Comparison of ENCODE assay signal across 7 mouse cellular contexts in the genomic region with DNA sequence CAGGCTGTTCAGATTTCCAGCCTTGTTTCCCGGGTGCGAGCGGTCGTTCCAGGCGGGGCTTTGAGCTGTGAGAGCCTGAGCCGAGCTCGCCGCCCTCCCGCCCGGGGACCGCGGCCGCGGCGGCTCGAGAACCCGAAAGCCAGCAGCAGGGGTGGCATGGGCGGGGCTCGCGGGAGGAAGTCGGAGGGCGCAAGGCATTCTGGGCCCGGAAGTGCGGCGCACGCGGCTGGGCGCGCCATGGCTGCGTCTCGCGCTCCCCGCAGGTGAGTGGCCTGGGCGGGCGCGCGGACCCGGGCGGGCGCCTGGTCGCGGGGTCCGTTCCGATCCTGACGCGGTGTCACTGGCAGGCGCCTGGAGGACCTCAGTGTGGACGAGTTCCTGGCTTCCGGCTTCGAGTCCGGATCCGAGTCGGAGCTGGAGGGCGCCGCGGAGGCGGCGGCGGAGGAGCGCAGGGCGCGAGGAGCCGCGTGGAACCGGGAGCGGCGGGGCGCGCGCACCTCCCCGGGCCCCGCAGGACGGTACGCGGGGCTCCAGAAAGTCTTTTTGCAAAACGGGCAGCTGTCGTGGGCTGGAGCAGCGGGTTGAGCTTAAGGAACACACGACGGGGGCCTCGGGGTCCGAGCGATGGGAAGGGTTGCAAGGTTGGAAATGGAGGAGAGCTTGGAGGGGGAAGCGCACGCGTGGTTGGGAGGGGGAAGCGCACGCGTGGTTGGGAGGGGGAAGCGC. TPM values are rescaled to one million over a fixed set of nuclear protein-coding genes. Genes with fewer than 3 reads are reported as not detected.
DNase-seq lines count a peak whose midpoint lies in the region; ATAC-seq lines count a peak whose summit lies in the region.

Gene Noc2l (plus strand): TSS at position 203 of the 726 bp plus-strand sequence.

- peaks cover 25% of the 10 kb centered on the region for H3K36me3 ChIP-seq in intestine, embryonic 16.5 days (ENCODE audit: control insufficient read depth, insufficient read depth, low read length)
- H3K36me3 ChIP-seq in midbrain, embryonic 11.5 days (ENCODE audit: control insufficient read depth, insufficient read depth, low read length): peaks cover 37% of the 10 kb centered on the region

- peaks cover 13% of the 10 kb centered on the region for H3K4me1 ChIP-seq in intestine, embryonic 16.5 days (ENCODE audit: control insufficient read depth, insufficient read depth, low read length)
- H3K4me1 ChIP-seq in midbrain, embryonic 11.5 days (ENCODE audit: control insufficient read depth, insufficient read depth, low read length): peaks cover 11% of the 10 kb centered on the region

- no peaks in the 10 kb centered on the region for H3K9me3 ChIP-seq in intestine, embryonic 16.5 days (ENCODE audit: control insufficient read depth, low read length)
- H3K9me3 ChIP-seq in midbrain, embryonic 11.5 days (ENCODE audit: control insufficient read depth, low read length): no peaks in the 10 kb centered on the region

- under 1% methylated on average over 82 of the region's 90 CpGs for WGBS in intestine, embryonic 16.5 days
- WGBS in midbrain, embryonic 11.5 days: under 1% methylated on average over 87 of the region's 90 CpGs

- H3K27ac ChIP-seq in intestine, embryonic 16.5 days (ENCODE audit: low read length): peak within 1 kb of the TSS; percentile 98
- H3K27ac ChIP-seq in midbrain, embryonic 11.5 days (ENCODE audit: low read depth, low read length): peak within 1 kb of the TSS; percentile 71

- peak within 1 kb of the TSS; percentile 78 for H3K4me2 ChIP-seq in intestine, embryonic 16.5 days (ENCODE audit: low read depth, low read length)
- H3K4me2 ChIP-seq in midbrain, embryonic 11.5 days: peak within 1 kb of the TSS; percentile 89

- DNase-seq in adrenal gland, adult 18-20 months (ENCODE audit: low spot score in 2 of 2): peak; percentile 84 to 90
- peak; percentile 97 for DNase-seq in embryo, embryonic 11 days
- DNase-seq in gastrocnemius, postnatal 4 days (ENCODE audit: low spot score in 2 of 2): peak; percentile 89 to 93
- DNase-seq in left cerebral cortex, postnatal 36 days (ENCODE audit: low spot score in 2 of 2): peak; percentile 92 to 93
- peak; percentile 99 for DNase-seq in midbrain, embryonic 11.5 days (ENCODE audit: low spot score, missing footprints)
- DNase-seq in skeletal muscle tissue, adult 2 months (ENCODE audit: low read depth, low spot score): peak; percentile 78

- peak within 1 kb of the TSS; percentile 85 for H3K9ac ChIP-seq in intestine, embryonic 16.5 days (ENCODE audit: low read depth, low read length)
- H3K9ac ChIP-seq in midbrain, embryonic 11.5 days (ENCODE audit: low read length): peak within 1 kb of the TSS; percentile 79

- H3K4me3 ChIP-seq in intestine, embryonic 16.5 days (ENCODE audit: low read length): peak within 1 kb of the TSS; percentile 90
- peak within 1 kb of the TSS; percentile 92 for H3K4me3 ChIP-seq in midbrain, embryonic 11.5 days (ENCODE audit: low read depth, low read length)

- intact Hi-C loops in left cerebral cortex, postnatal 36 days (cut with DNase I): loop anchor here (2.0 kb wide), 1 partner anchor 33 kb away; the partner anchor contains the start of gene AW011738

- ATAC-seq in intestine, embryonic 16.5 days: peak; percentile 91
- ATAC-seq in midbrain, embryonic 11.5 days (ENCODE audit: low FRiP score): peak; percentile 89

- no peaks in the 10 kb centered on the region for H3K27me3 ChIP-seq in intestine, embryonic 16.5 days (replicated peaks; ENCODE audit: control insufficient read depth, insufficient read depth, low read length)
- no peaks in the 10 kb centered on the region for H3K27me3 ChIP-seq in midbrain, embryonic 11.5 days (ENCODE audit: control insufficient read depth, insufficient read depth, low read length)

RNA-seq across cellular contexts. Expression of gene Noc2l, which starts in this region (rescaled TPM):
- 10 to 100 TPM; 40.2 to 44.0 TPM for total RNA-seq in adrenal gland, adult 18-20 months (2021)
- total RNA-seq in gastrocnemius, postnatal 4 days (2021): 10 to 100 TPM; 30.4 to 31.0 TPM
- polyA plus RNA-seq in intestine, embryonic 16.5 days (2015; fragmentation: Nextera tagmentation; extraction: Ambion mirVana): 63.9 and 69.1 TPM in 2 replicates
- 10 to 100 TPM; 64.4 to 68.0 TPM for total RNA-seq in left cerebral cortex, postnatal 36 days (2021)
- 74.3 and 81.9 TPM in 2 replicates for polyA plus RNA-seq in midbrain, embryonic 11.5 days (2014; fragmentation: Nextera tagmentation; extraction: Ambion mirVana)

Comparison
In these comparisons a context has a peak if more than half of its experiments do, and no peak if none do; other contexts are left out.
1. Peak in every context shown above with its lines: DNase-seq, ATAC-seq, H3K4me3 ChIP-seq and H3K27ac ChIP-seq.